Mouse (Mus musculus) G1E (cell line): ENCODE measurements around the gene Cox10. TPM values are rescaled to one million over a fixed set of nuclear protein-coding genes. Genes with fewer than 3 reads are reported as not detected.

Source experiments
- ATAC-seq: 2 replicates; pipeline ENCODE4 v1.8.0; 2016; ENCODE audit warnings: mild to moderate bottlenecking; ENCODE audit not compliant: insufficient number of reproducible peaks, poor library complexity, low FRiP score, severe bottlenecking; ENCODE audit errors: extremely low read depth
- DNase-seq: peaks from one replicate; pipeline ENCODE4 v3.0.0; 2012; ENCODE audit warnings: low spot score
- H3K27me3 ChIP-seq: 2 replicates; pipeline ENCODE4 v1.6.1; 2012; ENCODE audit warnings: mild to moderate bottlenecking, low read length, inconsistent platforms; ENCODE audit not compliant: insufficient read depth
- H3K36me3 ChIP-seq: replicated peaks from 2 replicates; pipeline ENCODE3; 2012; ENCODE audit warnings: mild to moderate bottlenecking, inconsistent platforms
- H3K4me1 ChIP-seq: 2 replicates; pipeline ENCODE4 v1.6.1; 2012; ENCODE audit warnings: low read depth, low read length, inconsistent platforms, mixed read lengths; ENCODE audit not compliant: insufficient read depth
- H3K4me3 ChIP-seq: 2 replicates; pipeline ENCODE4 v1.5.1; 2012; ENCODE audit warnings: low read depth, mild to moderate bottlenecking, inconsistent platforms, low read length, moderate library complexity, mixed read lengths
- H3K9me3 ChIP-seq: replicated peaks from 2 replicates; pipeline ENCODE4 v1.6.1; 2012; ENCODE audit warnings: inconsistent platforms
- CTCF ChIP-seq: IDR thresholded peaks from 2 replicates; pipeline ENCODE4 v1.5.1; 2012; ENCODE audit warnings: low read depth, low read length, inconsistent platforms, mixed read lengths
- GATA1 ChIP-seq: IDR thresholded peaks from 2 replicates; pipeline ENCODE4 v1.6.1; 2012; ENCODE audit warnings: borderline replicate concordance, low read length, inconsistent platforms, mixed read lengths
- GATA2 ChIP-seq: IDR thresholded peaks from 2 replicates; pipeline ENCODE4 v1.6.1; 2012; ENCODE audit warnings: low read depth, low read length, inconsistent platforms, borderline replicate concordance
- POLR2AphosphoS5 ChIP-seq: IDR thresholded peaks from 2 replicates; pipeline ENCODE4 v1.6.1; 2012; ENCODE audit warnings: low read depth, low read length, inconsistent platforms; ENCODE audit not compliant: insufficient replicate concordance
- TAL1 ChIP-seq: conservative IDR thresholded peaks from 2 replicates; pipeline ENCODE4 v1.6.1; 2012; ENCODE audit warnings: low read depth, low read length, inconsistent platforms, mixed read lengths
- polyA plus RNA-seq: library from polyadenylated mRNA; stranded (reverse); fragments of >175 nt; gene quantifications from 2 replicates; pipeline ENCODE4 v1.2.3, GENCODE M21; 2012
- total RNA-seq, 2 experiments: library from RNA; stranded (forward) in 1 of 2; stranded (reverse) in 1 of 2; fragments of 200-1000 nt in 1 of 2; fragments of >200 nt in 1 of 2; fragmentation: Nextera tagmentation in 1 of 2; gene quantifications; 2 replicates each; pipeline ENCODE4 v1.2.3; 2014 to 2017

Cox10 gene
- total and polyA plus RNA-seq, 3 experiments, result 19.4 to 53.9 (median 21.1) TPM

DNA sequence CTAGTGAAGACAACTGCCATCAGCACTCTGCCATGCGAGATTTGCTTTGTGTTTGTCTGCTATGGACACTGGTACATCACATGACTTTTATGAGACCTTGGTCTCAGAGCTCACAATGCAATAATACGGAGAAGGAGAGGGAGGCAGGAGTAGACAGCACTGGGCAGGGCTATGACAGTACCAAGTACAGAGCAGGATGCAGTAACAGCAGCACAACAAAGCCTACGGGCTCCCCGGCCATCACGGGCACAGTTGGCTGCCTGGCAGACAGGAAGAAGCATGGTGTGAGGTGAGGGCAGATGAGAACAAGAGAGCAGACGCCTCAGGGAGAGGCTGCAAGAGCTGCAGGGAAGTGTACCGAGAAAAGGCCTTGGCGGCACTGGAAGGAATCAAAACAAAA is 87.3 kb downstream of the Cox10 start:
- Histone ChIP-seq H3K4me1 (no peaks in the 10 kb centered on the region), H3K4me3 (no peak overlapping the region), H3K27me3 (no peaks in the 10 kb centered on the region), H3K9me3 (no peaks in the 10 kb centered on the region), H3K36me3 (peaks cover 81% of the 10 kb centered on the region)
- ATAC-seq, result no peak
- DNase-seq, result no peak
- no peak for TF ChIP-seq GATA1
- no peak for TF ChIP-seq TAL1
- no peak for TF ChIP-seq GATA2
- no peak for TF ChIP-seq POLR2AphosphoS5
- TF ChIP-seq CTCF, result no peak

DNA sequence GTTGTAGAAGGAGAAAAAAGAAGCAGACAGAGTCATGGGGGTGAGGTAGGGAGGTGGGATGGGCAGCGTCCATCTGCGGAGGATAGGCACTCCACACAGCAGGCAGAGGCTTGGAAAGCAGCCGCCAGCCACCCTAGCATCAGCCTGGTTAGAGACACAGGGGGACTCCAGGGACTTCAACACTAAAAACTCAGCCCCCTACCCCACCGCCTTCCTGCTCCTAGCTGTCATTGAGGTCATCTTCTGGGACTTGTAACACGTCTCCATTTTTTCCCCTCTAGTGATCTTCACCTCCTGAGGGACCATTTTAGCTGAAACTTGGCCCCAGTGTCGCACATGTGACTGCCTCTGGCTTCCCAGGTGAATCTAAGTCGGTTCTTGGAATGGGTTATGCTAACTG is 88.5 kb downstream of the Cox10 start:
- Histone ChIP-seq H3K36me3 (peaks cover 82% of the 10 kb centered on the region), H3K4me1 (no peaks in the 10 kb centered on the region), H3K4me3 (no peak overlapping the region), H3K9me3 (no peaks in the 10 kb centered on the region), H3K27me3 (no peaks in the 10 kb centered on the region)
- DNase-seq (no peak), ATAC-seq (no peak)
- no peak for TF ChIP-seq CTCF
- TF ChIP-seq GATA1, result no peak
- no peak for TF ChIP-seq TAL1
- no peak for TF ChIP-seq GATA2
- TF ChIP-seq POLR2AphosphoS5, result no peak

DNA sequence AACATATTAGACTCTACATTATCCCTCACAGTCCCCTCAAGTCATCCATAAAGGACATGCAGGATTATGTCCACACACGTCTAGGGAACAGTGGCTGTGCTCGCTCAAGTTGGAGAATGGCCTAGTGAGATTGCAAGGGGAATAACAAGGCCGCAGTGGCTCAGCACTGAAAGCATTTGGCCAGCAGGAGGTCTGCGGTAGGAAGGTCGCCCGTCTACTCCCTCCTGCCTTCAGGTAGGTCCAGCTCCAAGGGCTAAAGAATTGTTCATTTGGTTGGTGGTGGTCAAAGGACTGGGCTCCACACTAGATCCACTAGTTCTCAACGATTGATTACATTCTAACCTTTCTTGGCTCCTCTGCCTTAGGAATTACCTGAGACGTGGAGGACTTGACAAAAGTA is 89.0 kb downstream of the Cox10 start:
- H3K9me3 ChIP-seq, result no peaks in the 10 kb centered on the region
- TF ChIP-seq GATA1, result no peak
- no peak for TF ChIP-seq POLR2AphosphoS5
- no peak for TF ChIP-seq GATA2
- no peak for TF ChIP-seq TAL1
- no peak for TF ChIP-seq CTCF
- no peak overlapping the region for H3K4me3 ChIP-seq
- ATAC-seq (no peak), DNase-seq (no peak)
- H3K4me1 ChIP-seq, result no peaks in the 10 kb centered on the region
- H3K36me3 ChIP-seq, result peaks cover 85% of the 10 kb centered on the region
- H3K27me3 ChIP-seq, result no peaks in the 10 kb centered on the region

DNA sequence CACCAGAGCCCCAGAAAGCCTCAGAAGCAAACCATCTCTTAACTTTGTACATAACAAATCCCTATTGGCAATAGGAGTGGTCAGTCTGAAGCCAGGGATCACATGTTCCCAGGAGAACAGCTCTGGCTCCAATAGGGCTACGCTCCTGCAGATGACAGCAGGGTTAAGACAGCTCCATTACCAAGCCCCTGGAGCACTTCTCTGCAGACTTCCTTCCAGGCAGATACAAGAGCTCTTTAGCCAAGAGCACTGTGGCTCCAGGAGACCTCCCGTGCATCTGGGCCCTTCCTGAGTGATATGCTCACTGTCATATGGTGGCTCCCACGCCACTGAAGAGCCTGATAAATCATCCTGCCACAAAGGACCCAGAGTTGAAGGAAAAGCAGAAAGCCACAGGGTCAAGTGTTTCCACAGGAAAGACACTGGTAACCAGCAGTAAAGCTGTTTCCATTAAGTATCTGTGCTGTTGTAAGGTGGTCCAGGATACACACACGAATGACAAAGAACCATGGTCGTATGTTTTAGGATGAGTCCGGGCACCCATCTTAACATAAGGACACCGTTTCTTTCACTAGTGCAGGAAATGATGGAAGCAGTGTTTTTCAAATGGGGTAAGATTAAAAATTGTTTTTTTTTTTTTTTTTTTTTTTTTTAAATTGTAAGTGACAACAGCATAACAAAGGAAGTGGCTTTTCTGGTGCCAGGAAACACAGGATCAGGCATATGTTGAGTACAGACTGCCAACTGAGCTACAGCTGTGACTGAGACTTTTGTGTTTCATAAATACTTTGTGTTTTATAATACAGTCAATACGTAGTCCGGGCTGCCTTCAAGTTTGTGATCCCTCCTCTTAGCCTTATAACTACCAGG is 90.0 kb downstream of the Cox10 start:
- no peaks in the 10 kb centered on the region for H3K4me1 ChIP-seq
- H3K9me3 ChIP-seq, result no peaks in the 10 kb centered on the region
- no peak for ATAC-seq
- no peaks in the 10 kb centered on the region for H3K27me3 ChIP-seq
- H3K36me3 ChIP-seq, result peaks cover 89% of the 10 kb centered on the region
- H3K4me3 ChIP-seq, result no peak overlapping the region
- DNase-seq, result no peak
- TF ChIP-seq TAL1, result no peak
- no peak for TF ChIP-seq POLR2AphosphoS5
- no peak for TF ChIP-seq GATA2
- no peak for TF ChIP-seq CTCF
- TF ChIP-seq GATA1, result no peak

DNA sequence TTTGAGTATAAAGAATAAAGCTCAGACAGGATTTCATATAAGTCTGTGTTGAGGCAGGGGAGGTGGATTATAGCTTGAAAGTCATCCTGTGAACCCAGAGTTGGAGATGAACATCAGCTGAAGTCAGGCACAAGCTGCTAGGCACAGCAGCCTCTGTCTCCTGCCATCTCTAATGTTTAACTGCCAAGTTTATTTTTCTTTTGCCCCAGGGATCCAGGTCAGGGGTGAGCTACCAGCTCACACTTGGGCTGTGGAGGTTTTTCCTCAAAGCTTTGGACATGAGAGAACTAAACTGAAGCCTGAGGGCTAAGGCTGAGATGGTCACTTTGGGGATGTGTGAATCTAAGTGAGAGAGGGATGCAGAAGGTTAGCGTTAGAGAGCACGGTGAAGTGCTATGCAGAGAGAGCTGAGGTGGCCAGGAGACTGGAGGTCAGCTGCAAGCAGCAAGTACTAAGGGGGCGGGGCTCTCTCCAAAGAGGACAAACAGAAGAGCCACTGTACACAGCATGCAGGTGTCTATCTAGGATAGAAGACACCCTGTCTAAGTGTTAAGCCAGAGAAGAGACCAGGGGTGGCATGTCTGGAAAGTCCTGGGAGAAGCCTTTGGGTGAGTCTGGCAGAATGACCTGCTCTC is 91.1 kb downstream of the Cox10 start:
- H3K4me3 ChIP-seq, result no peak overlapping the region
- peaks cover 83% of the 10 kb centered on the region for H3K36me3 ChIP-seq
- ATAC-seq (no peak), DNase-seq (no peak)
- H3K27me3 ChIP-seq, result no peaks in the 10 kb centered on the region
- TF ChIP-seq POLR2AphosphoS5, result no peak
- no peak for TF ChIP-seq TAL1
- no peak for TF ChIP-seq GATA1
- no peak for TF ChIP-seq CTCF
- no peak for TF ChIP-seq GATA2
- H3K9me3 ChIP-seq, result no peaks in the 10 kb centered on the region
- H3K4me1 ChIP-seq, result no peaks in the 10 kb centered on the region

DNA sequence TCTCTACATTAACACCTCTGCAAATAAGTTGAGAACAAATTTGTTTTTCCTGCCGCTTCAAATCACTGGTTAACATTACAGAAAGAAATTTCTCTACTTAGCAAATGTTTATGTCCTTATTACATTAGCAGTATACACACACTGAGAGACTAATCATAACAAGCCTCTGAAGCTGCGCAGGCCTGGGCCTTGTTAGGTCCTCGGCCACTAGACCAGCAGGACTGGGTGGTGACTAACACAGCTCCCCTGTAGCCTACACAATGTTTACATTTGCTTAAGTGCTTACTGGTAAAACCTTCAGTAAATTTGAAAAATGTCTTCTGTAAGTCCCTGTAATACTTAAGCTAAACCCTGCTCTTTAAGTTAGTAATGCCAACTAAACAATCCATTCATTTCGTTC is 92.6 kb downstream of the Cox10 start:
- Histone ChIP-seq H3K9me3 (no peaks in the 10 kb centered on the region), H3K4me3 (no peak overlapping the region), H3K4me1 (no peaks in the 10 kb centered on the region), H3K36me3 (peaks cover 82% of the 10 kb centered on the region), H3K27me3 (no peaks in the 10 kb centered on the region)
- DNase-seq (no peak), ATAC-seq (no peak)
- TF ChIP-seq TAL1 (no peak), GATA2 (no peak), GATA1 (no peak), CTCF (no peak)
